Mouse (Mus musculus): Measurements from ENCODE around the gene Adamts10. TPM values are rescaled to one million over a fixed set of nuclear protein-coding genes. Genes with fewer than 3 reads are reported as not detected.

Gene Adamts10
- total RNA-seq, 2 experiments from 2014 or later = 33.4 to 34.1 TPM

DNA sequence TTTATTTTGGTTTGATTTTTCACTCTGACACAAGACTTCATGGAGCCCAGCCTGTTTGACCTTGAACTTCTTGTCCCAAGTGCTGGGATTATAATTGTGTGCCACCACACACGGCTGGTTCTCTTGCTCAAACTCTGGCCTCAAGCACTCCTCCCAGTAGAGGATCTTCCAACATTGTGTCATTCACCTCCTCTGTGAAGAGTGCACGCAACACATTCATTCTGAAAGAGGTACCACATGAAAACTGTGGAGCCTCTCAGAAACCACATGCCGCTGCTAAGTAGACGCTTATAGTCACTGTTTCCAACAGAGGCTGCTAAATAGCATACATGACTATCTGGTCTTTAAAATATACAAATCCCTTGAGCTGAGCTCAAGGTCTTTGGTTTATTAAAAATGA is 28.1 kb downstream of the Adamts10 start:
- DNase-seq (ENCODE audit: low spot score in 2 of 2) = no peak

DNA sequence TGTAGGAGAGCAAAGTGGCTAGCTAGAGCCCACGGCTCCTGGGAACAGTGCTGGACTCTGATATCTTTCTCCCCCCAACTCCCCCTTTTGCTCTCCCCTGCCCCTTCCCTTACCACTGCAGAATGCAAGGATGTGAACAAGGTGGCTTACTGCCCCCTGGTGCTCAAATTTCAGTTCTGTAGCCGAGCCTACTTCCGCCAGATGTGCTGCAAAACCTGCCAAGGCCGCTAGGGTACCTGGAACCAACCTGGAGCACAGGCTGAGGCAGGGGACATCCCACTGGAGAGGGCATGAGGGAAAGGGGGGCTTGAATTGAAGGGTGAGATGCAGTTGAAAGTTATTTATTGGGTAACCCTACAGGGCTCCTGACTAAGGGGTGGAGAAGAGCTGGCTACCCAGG is 29.0 kb downstream of the Adamts10 start:
- no peak for DNase-seq (ENCODE audit: low spot score in 2 of 2)

DNA sequence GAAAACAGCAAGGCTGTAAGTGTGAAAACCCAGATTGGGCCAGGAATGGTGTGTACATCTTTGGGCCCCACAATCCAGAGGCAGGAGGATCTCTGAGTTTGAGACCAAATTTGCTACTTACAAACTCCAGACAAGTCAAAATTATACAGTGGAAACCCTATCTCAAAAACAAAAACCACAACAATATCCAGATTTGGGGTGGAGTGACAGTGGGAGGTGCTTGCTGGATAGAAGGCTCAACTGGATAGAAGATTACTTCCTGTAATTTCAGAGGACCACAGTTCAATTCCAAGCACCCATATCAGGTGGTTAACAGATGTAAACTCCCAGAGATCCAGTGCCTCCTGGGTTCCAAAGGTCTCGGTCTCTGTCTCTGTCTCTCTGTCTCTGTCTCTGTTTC is 30.5 kb downstream of the Adamts10 start:
- no peak for DNase-seq (ENCODE audit: low spot score in 2 of 2)

DNA sequence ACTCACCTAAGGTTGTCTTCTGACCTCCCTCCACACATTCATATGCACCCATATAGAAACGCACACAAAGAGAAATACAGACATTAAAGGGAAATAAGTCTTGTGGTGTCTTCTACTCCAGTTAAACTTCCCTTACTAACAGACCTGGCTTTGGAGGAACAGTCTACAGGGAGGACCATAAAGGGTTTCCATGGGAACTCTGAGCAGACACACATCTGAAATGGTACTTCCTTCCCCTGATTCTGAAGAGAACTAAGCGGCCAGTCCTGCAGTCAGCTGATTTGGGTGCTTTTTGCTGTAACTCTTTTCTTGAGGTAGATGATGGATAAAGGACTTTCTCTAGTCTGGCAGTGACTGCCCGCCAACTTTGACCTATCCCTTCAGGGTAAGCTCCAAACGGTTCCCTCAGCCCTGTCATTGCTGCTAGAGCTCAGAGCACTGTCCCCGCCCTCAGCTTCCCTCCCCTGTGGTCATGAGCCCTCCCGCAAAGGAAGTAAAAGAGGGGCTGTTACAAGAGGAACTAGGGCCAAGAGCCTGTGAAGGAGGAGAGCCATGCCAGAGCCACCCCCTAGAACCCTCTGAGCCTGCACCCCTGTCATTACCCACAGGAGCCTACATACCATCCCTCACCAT is 31.3 kb downstream of the Adamts10 start, which contains the start of gene Myo1f:
Gene Myo1f, plus strand, starts transcription at position 485 of the 633 bp plus-strand sequence.
- DNase-seq (ENCODE audit: low spot score in 2 of 2) = peak; percentile 5 to 17

DNA sequence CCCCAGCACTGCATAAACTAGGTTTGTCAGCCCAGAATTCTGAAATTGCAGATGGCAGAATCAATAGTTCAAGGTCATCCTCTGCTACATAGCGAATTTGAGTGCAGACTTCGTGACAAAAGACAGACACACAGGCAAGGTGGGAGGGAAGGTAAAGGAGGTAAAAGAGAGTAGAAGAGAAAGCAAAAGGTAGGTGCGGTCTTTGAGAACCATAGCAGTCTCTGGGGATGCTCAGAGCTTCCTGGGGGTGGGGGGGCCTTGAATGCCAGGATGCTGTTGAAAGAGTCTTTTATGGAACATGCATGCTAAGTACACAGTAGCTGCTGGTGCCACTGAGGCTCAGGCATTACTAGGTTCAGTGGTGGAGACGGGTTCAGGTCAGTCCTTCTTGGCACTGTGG is 33.9 kb downstream of the Adamts10 start:
- DNase-seq (ENCODE audit: low spot score in 2 of 2) = no peak

DNA sequence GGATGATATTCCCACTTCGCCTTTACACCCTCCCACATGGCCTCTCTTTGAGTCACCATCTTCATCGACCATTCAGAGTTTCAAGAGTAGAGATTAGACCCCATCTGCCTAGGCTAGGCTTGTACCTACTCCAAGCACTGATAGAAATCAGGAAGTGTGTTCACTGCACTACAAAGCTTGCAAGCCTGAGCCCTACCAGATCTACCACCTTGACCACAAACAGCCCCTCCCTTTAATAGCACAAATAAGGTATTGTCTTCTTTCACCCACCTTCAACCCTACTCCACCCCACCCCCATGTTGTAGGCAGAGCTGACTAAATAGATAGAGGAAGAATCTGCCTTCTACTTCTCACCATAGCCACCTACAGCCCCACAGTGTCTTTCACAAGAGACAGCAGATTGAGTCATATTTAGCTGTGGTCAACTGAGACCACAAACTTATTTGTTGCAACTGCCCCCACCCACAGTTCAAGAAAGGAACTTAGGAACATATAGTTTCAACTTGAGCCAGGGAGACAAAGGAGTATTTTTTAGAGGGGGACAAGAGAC is 39.6 kb downstream of the Adamts10 start:
- DNase-seq (ENCODE audit: low spot score in 2 of 2) = no peak

DNA sequence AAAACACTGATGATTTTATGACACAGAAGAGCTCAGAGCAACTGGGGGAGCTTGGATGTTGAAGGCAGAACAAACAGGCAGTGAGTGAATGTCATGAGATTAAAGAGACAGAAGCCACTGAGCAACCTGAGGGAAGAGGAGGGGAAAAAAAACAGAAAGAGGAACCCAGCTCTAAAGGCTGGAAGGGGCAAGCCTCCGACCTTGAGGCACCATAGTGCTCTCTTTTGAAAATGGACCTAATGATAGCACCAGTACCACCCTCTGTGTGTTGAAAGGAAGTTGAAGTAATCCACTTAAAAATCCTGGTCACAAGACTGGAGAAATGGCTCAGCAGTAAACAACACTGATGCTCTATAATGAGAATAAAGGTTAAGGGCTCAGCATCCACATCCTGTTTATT is 40.6 kb downstream of the Adamts10 start:
- DNase-seq (ENCODE audit: low spot score in 2 of 2) = no peak

DNA sequence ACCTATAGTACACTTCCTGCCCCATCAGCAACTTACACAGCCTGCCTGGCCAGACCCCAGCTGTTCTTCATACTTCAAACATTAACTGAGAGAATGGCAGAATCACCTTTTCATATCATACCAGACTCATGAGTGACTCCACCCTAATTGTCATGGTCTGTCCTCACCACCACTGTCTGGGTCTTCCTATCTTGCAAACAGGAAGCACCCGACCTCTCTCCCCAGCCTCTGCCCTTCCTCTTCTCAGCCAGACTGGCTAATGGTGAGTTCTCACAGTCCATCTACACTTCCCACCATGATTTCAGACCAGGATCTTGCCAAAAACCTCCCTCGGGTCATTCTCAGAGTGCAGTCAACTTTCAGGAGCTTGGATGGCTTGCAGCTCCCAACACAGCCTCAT is 42.2 kb downstream of the Adamts10 start:
- no peak for DNase-seq (ENCODE audit: low spot score in 2 of 2)

DNA sequence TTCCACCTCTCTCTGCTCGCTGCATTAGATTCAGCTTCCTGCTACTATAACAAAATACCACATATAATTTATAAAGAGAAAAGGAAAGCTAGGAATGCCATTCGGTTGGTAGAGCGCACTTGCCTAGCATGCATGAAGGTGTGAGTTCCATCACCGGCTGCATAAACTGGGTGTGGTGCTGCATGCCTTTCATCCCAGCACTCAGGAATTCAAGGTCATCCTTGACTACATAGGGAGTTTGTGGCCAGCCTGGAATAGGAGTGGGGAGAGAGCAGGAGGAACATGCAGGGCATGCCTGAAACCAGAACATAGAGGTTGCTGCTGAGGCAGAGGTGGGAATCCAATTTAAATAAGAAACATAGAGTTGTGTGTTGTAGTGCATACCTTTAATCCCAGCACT is 60.1 kb downstream of the Adamts10 start:
- no peak for DNase-seq (ENCODE audit: low spot score in 2 of 2)

DNA sequence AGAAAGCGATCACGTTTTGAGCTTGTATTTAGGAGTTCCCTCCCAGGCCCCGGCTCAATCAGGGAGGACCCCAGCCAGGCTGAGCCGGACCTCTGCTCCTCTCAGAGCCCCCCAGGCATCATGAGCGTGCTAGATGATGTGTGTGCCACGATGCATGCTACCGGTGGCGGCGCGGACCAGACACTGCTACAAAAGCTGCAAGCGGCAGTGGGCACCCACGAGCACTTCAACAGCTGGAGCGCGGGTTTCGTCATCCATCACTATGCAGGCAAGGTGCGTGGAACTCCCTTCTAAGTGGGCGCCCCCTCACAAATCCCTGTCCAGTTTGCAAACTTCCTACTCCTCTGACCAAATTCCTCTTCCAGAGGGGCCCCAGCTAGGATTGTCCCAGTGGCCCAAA is 62.0 kb downstream of the Adamts10 start:
- no peak for DNase-seq (ENCODE audit: low spot score in 2 of 2)

DNA sequence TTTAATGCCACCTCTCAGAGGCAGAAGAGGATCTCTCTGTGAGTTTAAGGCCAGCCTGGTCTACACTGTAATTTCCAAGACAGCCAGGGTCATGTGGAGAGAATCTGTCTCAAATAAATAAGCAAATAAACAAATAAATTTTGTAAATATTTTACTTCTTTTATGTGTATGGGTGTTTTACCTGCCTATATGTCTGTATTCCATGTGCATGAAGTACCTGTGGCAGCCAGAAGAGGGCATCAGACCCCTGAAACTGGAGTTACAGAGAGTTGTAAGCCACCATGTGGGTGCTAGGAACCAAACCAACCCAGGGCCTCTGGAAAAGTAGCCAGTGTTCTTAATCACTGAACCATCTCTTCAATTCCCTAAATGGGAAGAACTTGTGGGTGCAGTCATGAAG is 73.3 kb downstream of the Adamts10 start:
- no peak for DNase-seq (ENCODE audit: low spot score in 2 of 2)

DNA sequence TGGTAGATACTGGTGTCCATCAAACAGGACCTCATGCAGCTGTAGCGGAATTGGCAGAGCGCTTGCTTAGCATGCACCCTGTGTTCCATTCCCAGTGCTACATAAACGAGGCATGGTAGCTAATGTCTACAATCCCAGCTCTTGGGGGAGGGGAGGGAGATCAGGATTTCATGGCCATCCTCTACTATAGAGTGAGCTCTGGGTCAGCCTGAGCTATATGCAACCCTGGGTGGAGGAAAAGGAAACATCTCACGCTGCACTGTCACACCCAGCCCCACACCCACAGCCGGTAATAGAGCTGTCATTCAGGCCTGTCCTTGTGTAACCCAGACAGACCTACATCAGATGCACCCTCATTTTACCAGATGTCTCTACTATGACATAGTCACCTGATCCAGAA is 74.5 kb downstream of the Adamts10 start:
- DNase-seq (ENCODE audit: low spot score in 2 of 2) = no peak

DNA sequence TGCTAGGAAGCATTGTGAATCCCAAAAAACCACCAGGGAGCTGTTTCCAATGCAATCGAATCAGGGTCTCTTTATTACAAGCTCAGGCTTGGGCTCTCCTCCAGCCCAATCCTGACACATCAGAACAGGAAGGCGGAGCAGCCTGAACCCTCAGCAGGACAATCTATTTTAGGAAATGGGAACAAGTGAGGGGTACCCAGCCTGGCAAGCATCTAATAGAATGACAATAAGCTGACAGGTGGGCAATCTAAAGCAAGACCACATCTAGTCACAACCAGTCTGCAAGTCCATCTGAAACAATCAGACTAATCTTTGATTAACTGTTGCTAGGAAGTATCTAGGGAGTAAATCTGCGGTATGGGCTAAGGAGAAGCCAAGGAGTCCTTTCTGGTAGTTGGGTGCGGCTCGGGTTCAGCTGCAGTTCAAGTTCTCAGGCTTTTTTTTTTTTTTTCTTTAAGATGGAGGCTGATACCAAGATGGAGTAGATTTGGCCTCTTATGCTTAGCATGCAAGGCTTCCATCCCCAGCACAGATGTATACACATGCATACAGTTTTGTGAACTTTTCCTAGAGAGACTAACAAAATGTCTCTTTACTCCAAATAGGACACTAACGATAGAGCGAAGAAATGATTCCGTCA is 76.0 kb downstream of the Adamts10 start:
- no peak for DNase-seq (ENCODE audit: low spot score in 2 of 2)

DNA sequence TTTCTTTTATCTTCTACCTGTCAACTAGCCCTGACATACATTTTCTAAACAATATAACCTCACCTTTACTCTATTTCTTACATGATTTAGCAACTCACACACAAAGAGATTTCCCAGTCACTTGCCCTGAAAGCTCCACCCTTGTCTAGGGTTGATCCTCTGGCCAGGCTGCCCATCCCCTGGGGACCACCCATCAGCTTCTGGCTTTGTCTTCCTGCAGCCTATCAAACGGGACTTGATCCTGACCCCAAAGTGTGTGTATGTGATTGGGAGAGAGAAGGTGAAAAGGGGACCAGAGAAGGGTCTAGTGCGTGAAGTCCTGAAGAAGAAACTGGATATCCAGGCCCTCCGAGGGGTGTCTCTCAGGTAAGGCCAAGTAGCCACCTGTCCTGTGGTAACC is 76.8 kb downstream of the Adamts10 start:
- no peak for DNase-seq (ENCODE audit: low spot score in 2 of 2)

DNA sequence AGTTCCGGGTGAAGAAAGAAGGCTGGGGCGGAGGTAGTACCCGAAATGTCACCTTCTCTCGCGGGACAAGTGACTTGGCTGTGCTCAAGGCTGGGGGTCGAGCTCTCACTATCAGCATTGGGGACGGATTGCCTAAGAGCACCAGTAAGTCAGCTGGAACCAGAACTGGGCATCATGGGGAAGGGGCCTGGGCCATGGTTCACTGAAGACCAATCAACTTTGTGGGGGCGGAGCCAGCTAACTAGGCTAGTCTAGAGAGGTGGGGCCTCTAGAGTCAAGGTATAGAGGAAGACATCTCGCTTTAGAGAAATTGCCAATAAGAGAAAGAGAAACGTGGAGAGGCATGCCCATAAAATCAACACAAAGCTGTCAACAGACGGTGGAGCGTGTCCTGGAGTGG is 77.9 kb downstream of the Adamts10 start:
- DNase-seq (ENCODE audit: low spot score in 2 of 2) = no peak

Other genes starting within 250 kb of the Adamts10 start
- gene Zfp955b, start 234.7 kb upstream of the Adamts10 start, total RNA-seq (2021) = 10 to 100 TPM; 26.8 to 31.8 TPM
- gene Zfp81, start 165.3 kb upstream of the Adamts10 start, total RNA-seq (2021) = 10 to 100 TPM; 20.9 to 21.2 TPM
- gene Zfp101, start 129.6 kb upstream of the Adamts10 start, total RNA-seq (2021) = 10 to 100 TPM in 1 of 2 experiments, 1 to 10 TPM in 1; 9.3 to 12.1 TPM
- gene Actl9, start 91.3 kb upstream of the Adamts10 start, total RNA-seq (2021) = under 1 TPM in 1 of 2 experiments, not detected in 1; 0.29 TPM
- 1 to 10 TPM; 1.5 to 2.6 TPM for gene Myo1f, start 31.5 kb downstream of the Adamts10 start, total RNA-seq (2021)
- gene Zfp414, start 104.9 kb downstream of the Adamts10 start, total RNA-seq (2021) = 10 to 100 TPM; 40.6 to 45.0 TPM
- gene Pram1, start 113.9 kb downstream of the Adamts10 start, total RNA-seq (2021) = under 1 TPM in 1 of 2 experiments, not detected in 1; 0.60 TPM
- 100 to 1,000 TPM; 128 to 134 TPM for gene Hnrnpm, start 162.7 kb downstream of the Adamts10 start, total RNA-seq (2021)
- 10 to 100 TPM; 84.7 to 89.0 TPM for gene March2, start 194.5 kb downstream of the Adamts10 start, total RNA-seq (2021)
- gene Rab11b, start 236.3 kb downstream of the Adamts10 start, total RNA-seq (2021) = 100 to 1,000 TPM; 281 to 286 TPM